Mouse (Mus musculus): ENCODE measurements around the gene Gtf2h1.

The Gtf2h1 gene

GRCm38 (mm10) chr7:46851026-46851425 lies 55.1 kb downstream of the Gtf2h1 start:
- DNase-seq (ENCODE audit: low read depth) = no peak

GRCm38 (mm10) chr7:46852666-46853065 lies 56.8 kb downstream of the Gtf2h1 start:
- DNase-seq (ENCODE audit: low read depth) = no peak

- DNase-seq (ENCODE audit: low read depth) = no peak
Observed at GRCm38 (mm10) chr7:46853365-46853764, 57.5 kb downstream of the Gtf2h1 start.

GRCm38 (mm10) chr7:46855866-46856560 lies 60.1 kb downstream of the Gtf2h1 start:
- no peak for DNase-seq (ENCODE audit: low read depth)

- DNase-seq (ENCODE audit: low read depth) = no peak
Observed at GRCm38 (mm10) chr7:46857436-46857835, 61.5 kb downstream of the Gtf2h1 start.

- DNase-seq (ENCODE audit: low read depth) = no peak
Observed at GRCm38 (mm10) chr7:46859031-46859430, 63.1 kb downstream of the Gtf2h1 start.

GRCm38 (mm10) chr7:46860996-46861395 lies 65.1 kb downstream of the Gtf2h1 start, which contains the start of gene Ldhc:
Gene Ldhc, plus strand, starts transcription at chr7:46861203.
- no peak for DNase-seq (ENCODE audit: low read depth)

- no peak for DNase-seq (ENCODE audit: low read depth)
Observed at GRCm38 (mm10) chr7:46871988-46872387, 76.1 kb downstream of the Gtf2h1 start.

Data from fibroblast of lung, adult 2 months (primary cell).